Comparison of ENCODE assay signal across 8 mouse cellular contexts in the genomic region with DNA sequence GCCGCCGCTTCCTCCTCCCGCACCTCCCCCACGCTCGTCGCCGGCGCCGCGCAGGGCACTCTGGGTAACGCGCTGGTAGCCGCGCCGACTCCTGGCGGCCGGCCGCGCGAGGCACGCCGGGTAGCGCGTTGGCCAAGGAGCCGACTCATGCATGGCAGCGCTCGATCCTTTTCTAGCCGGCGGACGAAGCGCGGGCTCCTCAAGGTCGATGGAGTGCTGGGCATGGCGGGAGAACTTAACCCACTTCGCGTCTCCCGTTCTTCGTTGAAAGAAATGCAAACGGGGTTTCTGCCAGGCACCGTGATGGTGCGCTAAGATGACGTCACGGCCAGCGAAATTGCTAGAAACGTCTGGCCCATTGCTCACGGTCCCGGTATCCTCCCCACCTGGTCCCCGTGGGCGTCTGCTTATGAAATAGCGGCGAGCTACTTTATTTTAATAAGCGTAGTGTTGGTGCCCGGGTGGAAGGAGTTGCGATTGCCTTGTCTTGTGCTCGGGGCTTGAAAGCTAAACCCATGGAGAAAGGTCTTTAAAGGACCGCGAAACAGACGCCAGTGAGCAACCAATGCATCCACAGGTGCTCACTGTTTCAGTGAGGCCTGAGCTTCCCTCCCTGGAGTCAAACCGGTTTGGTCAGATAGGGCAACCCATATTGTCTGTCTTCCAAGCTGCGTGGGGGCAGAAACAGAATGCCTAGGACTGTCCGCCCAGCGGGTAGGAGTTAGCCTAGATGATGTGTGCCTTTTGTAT. TPM values are rescaled to one million over a fixed set of nuclear protein-coding genes. Genes with fewer than 3 reads are reported as not detected.
A peak's percentile ranks its signal among the peaks of the same experiment; 100 is the strongest.
DNase-seq lines count a peak whose midpoint lies in the region; ATAC-seq and TF ChIP-seq lines count a peak whose summit lies in the region.

Gene Ubqln1 (minus strand): TSS at position 62 of the 750 bp plus-strand sequence.

- 2% methylated on average over 61 of the region's 62 CpGs for WGBS in forebrain, embryonic 10.5 days
- WGBS in heart, embryonic 15.5 days, result 2% methylated on average over 62 of the region's 62 CpGs
- 1% methylated on average over 62 of the region's 62 CpGs for WGBS in liver, embryonic 14.5 days (ENCODE audit: insufficient replicate concordance)
- 3% methylated on average over 61 of the region's 62 CpGs for WGBS in neural tube, embryonic 11.5 days
- 3% methylated on average over 50 of the region's 62 CpGs for WGBS in stomach, postnatal 0 days

- H3K36me3 ChIP-seq in forebrain, embryonic 10.5 days (replicated peaks), result peaks cover under 1% of the 10 kb centered on the region; the same call in 1 of the 2 replicates
- H3K36me3 ChIP-seq in heart, embryonic 15.5 days, result no peaks in the 10 kb centered on the region
- H3K36me3 ChIP-seq in liver, embryonic 14.5 days (replicated peaks; ENCODE audit: control insufficient read depth, insufficient read depth, low read depth), result peaks cover 3% of the 10 kb centered on the region
- H3K36me3 ChIP-seq in neural tube, embryonic 11.5 days (ENCODE audit: control insufficient read depth, insufficient read depth, low read length), result no peaks in the 10 kb centered on the region
- no peaks in the 10 kb centered on the region for H3K36me3 ChIP-seq in stomach, postnatal 0 days (ENCODE audit: control insufficient read depth, insufficient read depth, low read length)

- H3K4me3 ChIP-seq in forebrain, embryonic 10.5 days, result peak within 1 kb of the TSS; percentile 91
- peak within 1 kb of the TSS; percentile 92 for H3K4me3 ChIP-seq in heart, embryonic 15.5 days
- peak within 1 kb of the TSS; percentile 92 to 98 for H3K4me3 ChIP-seq in liver, embryonic 14.5 days (ENCODE audit: insufficient read depth in 1 of 2, low read depth in 2 of 2, low read length in 2 of 2)
- H3K4me3 ChIP-seq in neural tube, embryonic 11.5 days (ENCODE audit: low read depth, low read length), result peak within 1 kb of the TSS; percentile 99
- H3K4me3 ChIP-seq in stomach, postnatal 0 days (ENCODE audit: low read depth, low read length), result peak within 1 kb of the TSS; percentile 100

- ATAC-seq in heart, embryonic 15.5 days (replicated peaks; ENCODE audit: insufficient number of reproducible peaks, insufficient read depth, low FRiP score, low read depth), result peak; percentile 91
- ATAC-seq in liver, embryonic 14.5 days (ENCODE audit: insufficient read depth), result peak; percentile 94
- peak; percentile 89 for ATAC-seq in neural tube, embryonic 11.5 days (ENCODE audit: insufficient read depth, low FRiP score, low TSS enrichment)
- ATAC-seq in stomach, postnatal 0 days (ENCODE audit: low FRiP score, low TSS enrichment), result peak; percentile 91

- peak within 1 kb of the TSS; percentile 97 for H3K9ac ChIP-seq in heart, embryonic 15.5 days
- peak within 1 kb of the TSS; percentile 97 for H3K9ac ChIP-seq in liver, embryonic 14.5 days (replicated peaks)
- H3K9ac ChIP-seq in neural tube, embryonic 11.5 days (ENCODE audit: low read length), result peak within 1 kb of the TSS; percentile 94
- peak within 1 kb of the TSS; percentile 98 for H3K9ac ChIP-seq in stomach, postnatal 0 days (ENCODE audit: low read length)

- peak within 1 kb of the TSS; percentile 77 for H3K4me2 ChIP-seq in heart, embryonic 15.5 days
- peak within 1 kb of the TSS; percentile 90 for H3K4me2 ChIP-seq in liver, embryonic 14.5 days (ENCODE audit: low read depth)
- H3K4me2 ChIP-seq in neural tube, embryonic 11.5 days (ENCODE audit: low read depth), result peak within 1 kb of the TSS; percentile 56
- peak within 1 kb of the TSS; percentile 80 for H3K4me2 ChIP-seq in stomach, postnatal 0 days (replicated peaks; ENCODE audit: low read depth)

- peak; percentile 42; the same call in 1 of the 2 replicates for TF ChIP-seq CTCF in liver, embryonic 14.5 days (IDR thresholded peaks at IDR 0.05; ENCODE audit: low read depth)
- TF ChIP-seq CTCF in stomach, postnatal 0 days (IDR thresholded peaks at IDR 0.05; ENCODE audit: low read depth), result peak; percentile 61

- no peaks in the 10 kb centered on the region for H3K9me3 ChIP-seq in forebrain, embryonic 10.5 days
- H3K9me3 ChIP-seq in heart, embryonic 15.5 days (replicated peaks), result no peaks in the 10 kb centered on the region
- no peaks in the 10 kb centered on the region for H3K9me3 ChIP-seq in liver, embryonic 14.5 days (ENCODE audit: control insufficient read depth, low read length)
- H3K9me3 ChIP-seq in neural tube, embryonic 11.5 days (ENCODE audit: control insufficient read depth, low read length), result no peaks in the 10 kb centered on the region
- no peaks in the 10 kb centered on the region for H3K9me3 ChIP-seq in stomach, postnatal 0 days (ENCODE audit: control insufficient read depth, low read length)

- H3K27me3 ChIP-seq in forebrain, embryonic 10.5 days (ENCODE audit: poor library complexity, severe bottlenecking), result peaks cover 11% of the 10 kb centered on the region; the same call in 1 of the 2 replicates
- no peaks in the 10 kb centered on the region for H3K27me3 ChIP-seq in heart, embryonic 15.5 days
- H3K27me3 ChIP-seq in liver, embryonic 14.5 days (ENCODE audit: control insufficient read depth, insufficient read depth, low read length), result no peaks in the 10 kb centered on the region
- H3K27me3 ChIP-seq in neural tube, embryonic 11.5 days (ENCODE audit: control insufficient read depth, insufficient read depth, low read length), result no peaks in the 10 kb centered on the region
- H3K27me3 ChIP-seq in stomach, postnatal 0 days (ENCODE audit: control insufficient read depth, insufficient read depth, low read length), result no peaks in the 10 kb centered on the region

- DNase-seq in CD8-positive naive resting alpha-beta T cell, adult 2 months (ENCODE audit: low read depth in 2 of 2, low spot score in 2 of 2), result peak; percentile 76 to 85
- peak; percentile 72 for DNase-seq in c-Kit-positive CD71-negative TER-119-negative erythroid progenitor cells, embryonic 14.5 days (ENCODE audit: low read depth)
- peak; percentile 84 for DNase-seq in forebrain, embryonic 10.5 days (ENCODE audit: extremely low spot score, low spot score)
- DNase-seq in kidney, postnatal 25 days, result peak; percentile 88 to 93
- peak; percentile 76 to 77 (median 76) for DNase-seq in liver, embryonic 14.5 days (ENCODE audit: low read depth in 3 of 3, low spot score in 3 of 3)
- DNase-seq in neural tube, embryonic 11.5 days (ENCODE audit: low spot score), result peak; percentile 93
- peak; percentile 90 for DNase-seq in stomach, postnatal 0 days (ENCODE audit: low spot score)

- H3K27ac ChIP-seq in forebrain, embryonic 10.5 days, result peak within 1 kb of the TSS; percentile 97
- H3K27ac ChIP-seq in heart, embryonic 15.5 days, result peak within 1 kb of the TSS; percentile 81
- H3K27ac ChIP-seq in liver, embryonic 14.5 days, result peak within 1 kb of the TSS; percentile 55
- peak within 1 kb of the TSS; percentile 67 for H3K27ac ChIP-seq in neural tube, embryonic 11.5 days (ENCODE audit: low read depth, low read length)
- peak within 1 kb of the TSS; percentile 94 for H3K27ac ChIP-seq in stomach, postnatal 0 days (replicated peaks)

- TF ChIP-seq EP300 in liver, embryonic 14.5 days (IDR thresholded peaks at IDR 0.05; ENCODE audit: low read depth), result no peak
- TF ChIP-seq EP300 in stomach, postnatal 0 days (optimal IDR thresholded peaks at IDR 0.05), result peak; percentile 44

- peaks cover 37% of the 10 kb centered on the region for H3K4me1 ChIP-seq in forebrain, embryonic 10.5 days
- H3K4me1 ChIP-seq in heart, embryonic 15.5 days (replicated peaks), result peaks cover 25% of the 10 kb centered on the region
- peaks cover 15 to 18% of the 10 kb centered on the region in 2 experiments for H3K4me1 ChIP-seq in liver, embryonic 14.5 days (replicated peaks; ENCODE audit: control insufficient read depth in 2 of 2, insufficient read depth in 2 of 2, low read length in 1 of 2)
- H3K4me1 ChIP-seq in neural tube, embryonic 11.5 days (ENCODE audit: control insufficient read depth, insufficient read depth, low read length), result peaks cover 8% of the 10 kb centered on the region; the same call in 1 of the 2 replicates
- no peaks in the 10 kb centered on the region; the same call in 1 of the 2 replicates for H3K4me1 ChIP-seq in stomach, postnatal 0 days (replicated peaks; ENCODE audit: control insufficient read depth, insufficient read depth)

RNA-seq across cellular contexts. Expression of gene Ubqln1, which starts in this region (rescaled TPM):
- polyA plus RNA-seq in forebrain, embryonic 10.5 days (2016; fragmentation: Nextera tagmentation; extraction: Ambion mirVana), result 123 and 133 TPM in 2 replicates
- 68.4 and 81.4 TPM in 2 replicates for polyA plus RNA-seq in heart, embryonic 15.5 days (2015; fragmentation: Nextera tagmentation; extraction: Ambion mirVana)
- polyA plus RNA-seq in liver, embryonic 14.5 days (2012; rRNA removed), result 28.8 and 32.6 TPM in 2 replicates
- 28.6 and 33.7 TPM in 2 replicates for polyA plus RNA-seq in liver, embryonic 14.5 days (2014; fragmentation: Nextera tagmentation; extraction: Ambion mirVana)
- polyA plus RNA-seq in neural tube, embryonic 11.5 days (2014; fragmentation: Nextera tagmentation; extraction: Ambion mirVana), result 160 and 170 TPM in 2 replicates
- polyA plus RNA-seq in stomach, postnatal 0 days (2015; fragmentation: Nextera tagmentation; extraction: Ambion mirVana), result 61.4 and 65.4 TPM in 2 replicates

Comparison
In these comparisons a context has a peak if more than half of its experiments do, and no peak if none do; other contexts are left out.
1. Peak in every context shown above with its lines: DNase-seq, ATAC-seq, H3K4me3 ChIP-seq and H3K27ac ChIP-seq.